18 mouse cellular contexts compared by ENCODE assay signal in the genomic region with DNA sequence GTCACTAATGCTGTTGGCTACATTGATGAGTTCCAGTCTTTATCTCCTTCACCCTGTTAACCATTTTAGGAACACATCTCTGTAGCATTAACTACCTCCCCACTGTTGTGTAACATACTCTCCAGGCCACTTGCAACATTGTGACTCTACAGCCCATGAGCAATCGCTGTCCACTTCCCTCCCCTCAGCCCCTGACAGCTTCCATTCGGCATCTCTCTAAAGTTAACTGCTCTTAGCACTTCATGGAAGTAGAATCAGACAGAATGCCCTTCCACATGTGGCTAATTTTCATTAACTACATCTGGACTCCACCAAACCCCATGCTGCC.
DNase-seq lines count a peak whose midpoint lies in the region; ATAC-seq lines count a peak whose summit lies in the region.
"Had no signal": no experiment of that assay in that cellular context is flagged by ENCODE, and none has a peak within 500 bp of the region (broad histone marks: within the 10 kb centered on the region; RNA-seq: fewer than 3 reads in every experiment).

No protein-coding gene starts in this region.

- H3K4me3 ChIP-seq in liver, embryonic 15.5 days (replicated peaks): no peak overlapping the region
- no peak overlapping the region for H3K4me3 ChIP-seq in embryonic facial prominence, embryonic 10.5 days
- H3K4me3 ChIP-seq in macrophage (ENCODE audit: inconsistent target): no peak overlapping the region
- H3K4me3 ChIP-seq: midbrain, embryonic 15.5 days had no signal

- H3K9me3 ChIP-seq in liver, embryonic 15.5 days (replicated peaks): no peaks in the 10 kb centered on the region
- H3K9me3 ChIP-seq in embryonic facial prominence, embryonic 10.5 days: no peaks in the 10 kb centered on the region
- H3K9me3 ChIP-seq: midbrain, embryonic 15.5 days had no signal

- H3K4me2 ChIP-seq in liver, embryonic 15.5 days: no peak overlapping the region
- H3K4me2 ChIP-seq: liver, embryonic 11.5 days; midbrain, embryonic 15.5 days had no signal

- no peaks in the 10 kb centered on the region for H3K36me3 ChIP-seq in liver, embryonic 15.5 days (replicated peaks)
- H3K36me3 ChIP-seq in embryonic facial prominence, embryonic 10.5 days (replicated peaks): no peaks in the 10 kb centered on the region
- H3K36me3 ChIP-seq in macrophage (ENCODE audit: inconsistent target): no peaks in the 10 kb centered on the region
- H3K36me3 ChIP-seq: midbrain, embryonic 15.5 days had no signal

- WGBS in liver, embryonic 15.5 days (ENCODE audit: insufficient replicate concordance): 59% methylated on average over 2 of the region's 2 CpGs
- 72% methylated on average over 2 of the region's 2 CpGs for WGBS in embryonic facial prominence, embryonic 10.5 days
- WGBS in macrophage (ENCODE audit: missing documents): 21% methylated on average over 2 of the region's 2 CpGs

- peaks cover 29% of the 10 kb centered on the region for H3K4me1 ChIP-seq in liver, embryonic 15.5 days (replicated peaks)
- peaks cover 67% of the 10 kb centered on the region for H3K4me1 ChIP-seq in embryonic facial prominence, embryonic 10.5 days

- H3K79me2 ChIP-seq in macrophage (ENCODE audit: inconsistent target): no peaks in the 10 kb centered on the region

- ATAC-seq in liver, embryonic 15.5 days (ENCODE audit: insufficient read depth): peak; percentile 47; the same call in 1 of the 2 replicates
- ATAC-seq: midbrain, embryonic 15.5 days had no signal

- no peaks in the 10 kb centered on the region for H3K27me3 ChIP-seq in liver, embryonic 15.5 days
- H3K27me3 ChIP-seq in embryonic facial prominence, embryonic 10.5 days (replicated peaks; ENCODE audit: low read depth, poor library complexity, severe bottlenecking): 0 out of 2 replicates have a peak, but pooled peaks cover 9% of the 10 kb centered on the region
- H3K27me3 ChIP-seq: CH12.LX; midbrain, embryonic 15.5 days had no signal

- intact Hi-C loops in heart, postnatal 25 days (cut with DNase I): no loop called here

- H3K9ac ChIP-seq in liver, embryonic 15.5 days: no peak overlapping the region
- H3K9ac ChIP-seq: midbrain, embryonic 15.5 days had no signal

- peak; percentile 74 for DNase-seq in heart, adult 11 months
- no peak for DNase-seq in heart, postnatal 25 days (ENCODE audit: low spot score)
- no peak for DNase-seq in liver
- no peak for DNase-seq in embryonic facial prominence, embryonic 10.5 days (ENCODE audit: low spot score)
- DNase-seq in adrenal gland, adult 2 months: no peak
- DNase-seq in embryo, embryonic 9.5 days (ENCODE audit: extremely low spot score): no peak
- DNase-seq: cerebellum, adult 11 months; cerebellum, postnatal 14 days; gastrocnemius, postnatal 25 days; kidney, postnatal 4 days; layer of hippocampus, postnatal 36 days; lung, postnatal 14 days; thymus, adult 2 months had no signal

- no peak overlapping the region for H3K27ac ChIP-seq in liver, embryonic 15.5 days (replicated peaks)
- peak overlapping the region; percentile 68 for H3K27ac ChIP-seq in embryonic facial prominence, embryonic 10.5 days (replicated peaks)
- peak overlapping the region; percentile 100 for H3K27ac ChIP-seq in macrophage
- H3K27ac ChIP-seq: midbrain, embryonic 15.5 days had no signal
